Mouse (Mus musculus) lung, adult 2 months (tissue): ENCODE measurements at regions not wholly inside any gene's neighbourhood (a gene's known extent, or its start where the extent isn't known, plus 50 kb on each side); places are given as distances from the start of the nearest gene placed in this dataset.

Experiments
- DNase-seq: peaks from one replicate; pipeline ENCODE4 v3.0.0; 2022
- H3K4me1 ChIP-seq: fragments of 200-500 bp; 2 replicates; pipeline ENCODE4 v1.6.1; 2011; ENCODE audit warnings: low read length; ENCODE audit not compliant: control insufficient read depth, insufficient read depth
- H3K4me3 ChIP-seq: fragments of 200-500 bp; replicated peaks from 2 replicates; pipeline ENCODE3; 2011; ENCODE audit warnings: low read depth, mild to moderate bottlenecking, control low read depth, low read length; ENCODE audit errors: extremely low read depth
- CTCF ChIP-seq: fragments of 200-500 bp; IDR thresholded peaks from 2 replicates; pipeline ENCODE4 v1.5.1; 2011; ENCODE audit warnings: mild to moderate bottlenecking, low read length, control low read depth; ENCODE audit not compliant: insufficient read depth
- POLR2A ChIP-seq: fragments of 200-500 bp; IDR thresholded peaks from 2 replicates; pipeline ENCODE4 v1.6.1; 2011; ENCODE audit warnings: low read depth, mild to moderate bottlenecking, control low read depth, low read length, borderline replicate concordance; ENCODE audit errors: extremely low read depth
- WGBS: fragments of 180-500 bp; shearing (Covaris S2); methylation state at CpG from one replicate; pipeline ENCODE4 v1.1.7; 2018; 5-methylcytosine and 5-hydroxymethylcytosine counted together

GRCm38 (mm10) chr7:64061170-64061569 lies 92.5 kb upstream of the Trpm1 start:
- TF ChIP-seq POLR2A = no peak
- no peak for TF ChIP-seq CTCF
- Histone ChIP-seq H3K4me1 (peaks cover 11% of the 10 kb centered on the region), H3K4me3 (no peak overlapping the region)
- DNase-seq = no peak
- whole genome bisulfite sequencing = 47% methylated on average over 4 of the region's 4 CpGs

- Histone ChIP-seq H3K4me1 (peaks cover 10% of the 10 kb centered on the region), H3K4me3 (no peak overlapping the region)
- DNase-seq = no peak
- WGBS = 94% methylated on average over 1 of the region's 1 CpGs
- no peak for TF ChIP-seq CTCF
Measured at GRCm38 (mm10) chr7:64060582-64060981, 93.1 kb upstream of the Trpm1 start.

GRCm38 (mm10) chr7:64060051-64060450 lies 93.6 kb upstream of the Trpm1 start:
- peaks cover 6% of the 10 kb centered on the region; the same call in 1 of the 2 replicates for H3K4me1 ChIP-seq
- no peak overlapping the region for H3K4me3 ChIP-seq
- WGBS = 6% methylated on average over 1 of the region's 1 CpGs
- no peak for DNase-seq
- peak; percentile 50 for TF ChIP-seq CTCF
- no peak for TF ChIP-seq POLR2A

- 33% methylated on average over 4 of the region's 4 CpGs for WGBS
- no peaks in the 10 kb centered on the region; the same call in 1 of the 2 replicates for H3K4me1 ChIP-seq
- no peak for DNase-seq
- TF ChIP-seq CTCF (no peak), POLR2A (no peak)
- no peak overlapping the region for H3K4me3 ChIP-seq
Measured at GRCm38 (mm10) chr7:64058282-64058872, 95.3 kb upstream of the Trpm1 start.

GRCm38 (mm10) chr7:64057873-64058272 lies 95.8 kb upstream of the Trpm1 start:
- DNase-seq = no peak
- Histone ChIP-seq H3K4me3 (no peak overlapping the region), H3K4me1 (no peaks in the 10 kb centered on the region; the same call in 1 of the 2 replicates)
- 24% methylated on average over 4 of the region's 4 CpGs for WGBS
- TF ChIP-seq CTCF (peak; percentile 41; the same call in 1 of the 2 replicates), POLR2A (no peak)

- 77% methylated on average over 3 of the region's 3 CpGs for WGBS
- DNase-seq = no peak
Measured at GRCm38 (mm10) chr7:64056498-64056897, 97.1 kb upstream of the Trpm1 start.

GRCm38 (mm10) chr7:64054996-64055395 lies 98.6 kb upstream of the Trpm1 start:
- 78% methylated on average over 4 of the region's 4 CpGs for WGBS
- H3K4me3 ChIP-seq = no peak overlapping the region
- H3K4me1 ChIP-seq = no peaks in the 10 kb centered on the region; the same call in 1 of the 2 replicates
- TF ChIP-seq CTCF (no peak), POLR2A (no peak)
- no peak for DNase-seq

More at GRCm38 (mm10) chr7:64056498-64056897, 97.1 kb upstream of the Trpm1 start:
- Histone ChIP-seq H3K4me1 (no peaks in the 10 kb centered on the region; the same call in 1 of the 2 replicates), H3K4me3 (no peak overlapping the region)
- TF ChIP-seq POLR2A (no peak), CTCF (no peak)

- DNase-seq = no peak
- Histone ChIP-seq H3K4me3 (no peak overlapping the region), H3K4me1 (no peaks in the 10 kb centered on the region; the same call in none of the 2 replicates)
- TF ChIP-seq POLR2A = no peak
- TF ChIP-seq CTCF = no peak
- WGBS = 61% methylated on average over 12 of the region's 12 CpGs
Measured at GRCm38 (mm10) chr7:64053766-64054165, 99.9 kb upstream of the Trpm1 start.

GRCm38 (mm10) chr7:64052400-64052799 lies 101.2 kb upstream of the Trpm1 start:
- Histone ChIP-seq H3K4me1 (peaks cover 7% of the 10 kb centered on the region), H3K4me3 (no peak overlapping the region)
- DNase-seq = no peak
- no peak for TF ChIP-seq POLR2A
- TF ChIP-seq CTCF = no peak
- 78% methylated on average over 9 of the region's 9 CpGs for WGBS

GRCm38 (mm10) chr7:64050826-64051401 lies 102.7 kb upstream of the Trpm1 start:
- WGBS = 67% methylated on average over 3 of the region's 3 CpGs
- no peak for DNase-seq
- Histone ChIP-seq H3K4me1 (peaks cover 7% of the 10 kb centered on the region), H3K4me3 (no peak overlapping the region)
- TF ChIP-seq CTCF = no peak
- TF ChIP-seq POLR2A = no peak
